Mouse (Mus musculus): Measurements from ENCODE around the gene Ptch2.

Gene Ptch2

DNA sequence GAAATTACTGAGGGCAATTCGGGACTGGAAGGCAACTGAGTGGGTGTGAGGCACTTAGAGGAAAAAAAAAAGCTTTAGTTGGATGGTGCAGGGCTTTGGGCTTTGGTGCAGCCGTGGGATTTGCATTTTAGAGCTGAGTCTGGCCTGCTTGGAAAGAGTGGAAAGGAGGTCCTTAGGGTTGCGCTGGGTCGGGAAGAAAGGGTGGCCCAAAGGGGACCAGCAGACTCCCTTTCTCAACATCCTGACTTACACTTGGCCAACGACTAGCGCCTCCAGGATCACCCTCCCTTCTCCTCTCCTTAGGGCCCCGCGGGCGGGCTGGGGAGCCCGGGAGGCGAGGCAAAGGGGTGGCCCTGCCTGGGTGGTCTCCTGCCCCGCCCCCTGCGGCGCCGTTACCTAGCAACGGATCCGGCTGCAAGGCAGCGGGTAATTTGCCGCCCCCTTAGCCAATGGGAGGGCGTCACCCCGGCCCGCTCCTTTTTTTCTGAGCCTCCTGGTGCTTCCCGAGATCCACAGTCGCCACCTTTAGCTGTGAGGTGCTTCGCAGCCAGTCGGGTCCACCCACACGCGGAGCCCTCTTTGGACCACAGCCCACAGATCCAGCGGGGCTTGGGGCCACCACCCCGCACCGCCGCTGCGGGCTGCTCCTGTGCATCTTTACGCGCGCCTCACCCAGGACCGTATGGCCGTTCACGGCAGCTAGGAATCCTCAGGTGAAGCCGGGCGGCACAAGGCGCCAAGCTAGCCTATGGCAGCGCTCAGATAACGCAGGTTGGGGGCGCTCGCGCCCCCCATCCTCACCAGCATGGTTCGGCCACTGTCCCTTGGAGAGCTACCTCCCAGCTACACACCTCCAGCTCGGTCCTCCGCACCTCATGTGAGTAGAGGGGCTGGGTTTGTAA, at the start of gene Ptch2:
Gene Ptch2 (plus strand): TSS at position 525 of the 902 bp plus-strand sequence.
- DNase-seq (ENCODE audit: low read depth in 2 of 2, low spot score in 2 of 2), result no peak

GRCm38 (mm10) chr4:117048836-117049235, 47.0 kb upstream of the Ptch2 start:
- DNase-seq (ENCODE audit: low read depth in 2 of 2, low spot score in 2 of 2), result no peak

DNA sequence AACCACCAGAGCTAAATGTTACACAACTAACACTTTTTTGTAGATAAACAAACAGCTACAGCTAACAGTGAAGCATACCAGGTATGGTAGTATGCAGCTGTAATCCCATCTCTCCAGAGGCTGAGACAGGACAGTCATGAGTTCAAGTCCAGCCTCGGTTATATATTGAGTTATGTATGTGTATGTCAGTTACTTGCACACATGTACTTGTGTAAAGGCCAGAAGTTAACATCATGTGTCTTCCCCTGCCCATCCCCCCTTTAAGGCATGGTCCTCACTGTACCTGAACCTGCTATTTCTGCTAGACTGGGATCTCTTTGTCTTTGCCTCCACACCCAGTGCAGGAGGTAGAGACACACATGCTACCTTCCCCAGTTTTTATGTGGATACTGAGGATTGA, 46.4 kb upstream of the Ptch2 start:
- DNase-seq (ENCODE audit: low read depth in 2 of 2, low spot score in 2 of 2), result no peak

DNA sequence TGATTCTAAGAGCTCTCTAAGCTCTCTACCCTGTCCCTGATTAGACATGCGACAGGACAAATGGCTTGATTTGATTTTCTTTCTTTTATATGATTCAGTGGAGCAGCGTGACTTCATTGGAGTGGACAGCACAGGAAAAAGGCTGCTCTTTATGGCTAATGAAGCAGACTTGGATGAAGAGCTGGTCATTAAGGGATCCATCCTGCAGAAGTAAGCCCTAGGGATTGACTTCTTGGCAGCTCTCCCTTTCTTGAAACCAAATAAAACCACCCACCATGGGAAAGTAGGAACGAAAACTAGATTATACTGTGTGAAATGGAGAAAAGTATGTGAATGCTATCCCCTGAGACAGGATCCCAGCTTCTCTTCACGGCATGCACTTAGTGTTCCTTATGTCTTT, 43.2 kb upstream of the Ptch2 start:
- DNase-seq (ENCODE audit: low read depth in 2 of 2, low spot score in 2 of 2), result no peak

- DNase-seq (ENCODE audit: low read depth in 2 of 2, low spot score in 2 of 2), result no peak
Observed at GRCm38 (mm10) chr4:117053956-117054355, 41.9 kb upstream of the Ptch2 start.

- no peak for DNase-seq (ENCODE audit: low read depth in 2 of 2, low spot score in 2 of 2)
Observed at GRCm38 (mm10) chr4:117056102-117056501, 39.8 kb upstream of the Ptch2 start.

DNA sequence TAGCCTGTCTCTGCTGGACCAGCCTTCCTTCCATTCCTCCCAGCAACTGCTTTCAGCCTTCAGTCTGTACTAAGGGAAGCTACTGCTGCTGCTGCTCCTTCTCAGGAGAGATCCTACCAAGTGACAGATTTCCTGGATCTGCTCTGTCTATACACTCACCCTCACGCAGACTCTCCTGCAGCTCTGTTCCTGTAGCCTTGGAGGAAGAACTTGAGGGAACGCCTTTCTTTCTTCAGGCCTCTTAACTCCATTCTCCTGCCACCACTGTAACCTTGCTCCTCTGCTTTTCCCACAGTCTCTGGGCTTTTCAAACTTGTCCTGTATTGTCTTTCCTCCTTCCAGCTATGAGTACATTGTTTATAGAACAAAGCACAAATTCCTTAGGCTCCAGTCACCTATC, 39.4 kb upstream of the Ptch2 start:
- DNase-seq (ENCODE audit: low read depth in 2 of 2, low spot score in 2 of 2), result no peak

- no peak for DNase-seq (ENCODE audit: low read depth in 2 of 2, low spot score in 2 of 2)
Observed at GRCm38 (mm10) chr4:117058512-117058911, 37.4 kb upstream of the Ptch2 start.

GRCm38 (mm10) chr4:117062700-117063390, 33.0 kb upstream of the Ptch2 start:
- no peak for DNase-seq (ENCODE audit: low read depth in 2 of 2, low spot score in 2 of 2)

- no peak for DNase-seq (ENCODE audit: low read depth in 2 of 2, low spot score in 2 of 2)
Observed at GRCm38 (mm10) chr4:117068035-117068434, 27.8 kb upstream of the Ptch2 start.

DNA sequence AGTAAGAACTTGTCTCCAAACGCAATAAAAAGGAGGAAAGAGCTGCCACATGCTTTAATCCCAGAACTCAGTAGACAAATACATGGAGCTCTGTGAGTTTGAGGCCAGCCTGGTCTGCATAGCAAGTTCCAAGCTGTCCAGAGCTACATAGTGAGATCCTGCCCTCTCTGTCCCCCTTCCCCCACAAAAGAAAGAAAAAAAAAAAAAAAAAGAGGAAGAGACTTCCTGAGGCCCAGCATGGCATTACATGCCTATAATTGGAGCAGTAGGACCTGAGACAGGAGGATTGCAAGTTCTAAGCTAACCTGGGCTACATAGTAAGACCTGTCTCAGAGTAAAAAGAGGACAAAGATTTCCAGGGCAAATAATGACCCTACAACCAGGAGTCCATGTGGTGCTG, 26.2 kb upstream of the Ptch2 start:
- DNase-seq (ENCODE audit: low read depth in 2 of 2, low spot score in 2 of 2), result no peak

- no peak for DNase-seq (ENCODE audit: low read depth in 2 of 2, low spot score in 2 of 2)
Observed at GRCm38 (mm10) chr4:117070624-117071023, 25.3 kb upstream of the Ptch2 start.

GRCm38 (mm10) chr4:117071183-117071582, 24.7 kb upstream of the Ptch2 start:
- no peak for DNase-seq (ENCODE audit: low read depth in 2 of 2, low spot score in 2 of 2)

GRCm38 (mm10) chr4:117087948-117088640, 7.8 kb upstream of the Ptch2 start:
- DNase-seq (ENCODE audit: low read depth in 2 of 2, low spot score in 2 of 2), result no peak

GRCm38 (mm10) chr4:117090586-117090985, 5.3 kb upstream of the Ptch2 start:
- no peak for DNase-seq (ENCODE audit: low read depth in 2 of 2, low spot score in 2 of 2)

GRCm38 (mm10) chr4:117094626-117095361, 1.1 kb upstream of the Ptch2 start:
- no peak for DNase-seq (ENCODE audit: low read depth in 2 of 2, low spot score in 2 of 2)

DNA sequence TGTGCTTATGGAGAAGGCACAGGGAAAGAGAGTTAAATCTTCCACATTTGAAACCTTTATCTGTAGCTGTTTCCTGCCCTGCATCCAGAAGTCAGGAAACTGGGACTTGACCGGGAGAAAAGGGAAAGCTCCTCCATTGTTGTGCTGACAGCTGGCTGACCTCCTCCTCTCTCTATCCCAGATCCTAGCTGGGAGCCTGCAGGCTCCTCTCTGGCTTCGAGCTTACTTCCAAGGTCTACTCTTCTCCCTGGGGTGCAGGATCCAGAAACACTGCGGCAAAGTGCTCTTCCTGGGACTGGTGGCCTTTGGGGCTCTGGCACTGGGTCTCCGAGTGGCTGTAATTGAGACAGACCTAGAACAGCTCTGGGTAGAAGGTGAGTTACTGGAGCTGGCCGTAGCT, 791 bp downstream of the Ptch2 start:
- DNase-seq (ENCODE audit: low read depth in 2 of 2, low spot score in 2 of 2), result no peak

GRCm38 (mm10) chr4:117097969-117098763, 2.3 kb downstream of the Ptch2 start:
- DNase-seq (ENCODE audit: low read depth in 2 of 2, low spot score in 2 of 2), result no peak

DNA sequence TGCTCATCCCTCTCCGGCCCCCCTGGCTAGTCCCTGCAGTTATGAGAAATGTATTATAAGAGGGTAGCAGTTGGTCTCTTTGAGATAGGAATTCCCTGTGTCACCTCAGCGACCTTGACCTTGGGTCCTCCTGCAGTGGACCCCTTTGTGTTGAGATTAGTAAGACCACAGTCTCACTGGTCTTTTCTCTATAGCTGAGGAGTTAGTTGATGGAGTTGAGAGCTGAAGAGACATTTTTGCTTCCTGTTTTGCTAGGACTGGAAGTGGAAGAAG, 2.8 kb downstream of the Ptch2 start:
- DNase-seq (ENCODE audit: low read depth in 2 of 2, low spot score in 2 of 2), result no peak

- no peak for DNase-seq (ENCODE audit: low read depth in 2 of 2, low spot score in 2 of 2)
Observed at GRCm38 (mm10) chr4:117100036-117100435, 4.2 kb downstream of the Ptch2 start.

GRCm38 (mm10) chr4:117101218-117101617, 5.3 kb downstream of the Ptch2 start:
- DNase-seq (ENCODE audit: low read depth in 2 of 2, low spot score in 2 of 2), result no peak

All from CD8-positive naive resting alpha-beta T cell, adult 2 months (primary cell).